Mouse (Mus musculus) hindbrain, postnatal 0 days (tissue): ENCODE results near the gene Fbxl13. TPM values are rescaled to one million over a fixed set of nuclear protein-coding genes. Genes with fewer than 3 reads are reported as not detected.

ENCODE experiments used
- ATAC-seq: fragments of 200-750 bp; cut with Nextera tagmentation; 2 replicates; pipeline ENCODE4 v1.8.0; 2017; ENCODE audit warnings: mild to moderate bottlenecking, moderate TSS enrichment, moderate library complexity
- DNase-seq: peaks from one replicate; pipeline ENCODE4 v3.0.0-alpha.2; 2015; ENCODE audit warnings: low spot score
- H3K27ac ChIP-seq: fragments of 300-500 bp; sonication (generic); 2 replicates; pipeline ENCODE4 v1.5.1; 2014; ENCODE audit warnings: mild to moderate bottlenecking
- H3K27me3 ChIP-seq: fragments of 300-500 bp; sonication (generic); 2 replicates; pipeline ENCODE4 v1.6.1; 2014; ENCODE audit warnings: low read length, mixed read lengths; ENCODE audit not compliant: insufficient read depth
- H3K36me3 ChIP-seq: fragments of 300-500 bp; sonication (generic); 2 replicates; pipeline ENCODE4 v1.6.1; 2014; ENCODE audit warnings: low read length, mixed read lengths; ENCODE audit not compliant: insufficient read depth
- H3K4me1 ChIP-seq: fragments of 300-500 bp; sonication (generic); 2 replicates; pipeline ENCODE4 v1.6.1; 2014; ENCODE audit warnings: antibody characterized with exemption, low read length, mixed read lengths; ENCODE audit not compliant: insufficient read depth
- H3K4me2 ChIP-seq: fragments of 300-500 bp; sonication (generic); 2 replicates; pipeline ENCODE4 v1.6.1; 2014; ENCODE audit warnings: low read depth, mild to moderate bottlenecking, low read length, moderate library complexity, mixed read lengths
- H3K4me3 ChIP-seq: fragments of 300-500 bp; sonication (generic); 2 replicates; pipeline ENCODE4 v1.5.1; 2014; ENCODE audit warnings: low read length
- H3K9ac ChIP-seq: fragments of 300-500 bp; sonication (generic); replicated peaks from 2 replicates; pipeline ENCODE4 v1.6.1; 2014; ENCODE audit warnings: mild to moderate bottlenecking, low read length, moderate library complexity, mixed read lengths
- H3K9me3 ChIP-seq: fragments of 300-500 bp; sonication (generic); 2 replicates; pipeline ENCODE4 v1.6.1; 2016; ENCODE audit warnings: low read length, mixed read lengths
- CTCF ChIP-seq: IDR thresholded peaks from 2 replicates; pipeline ENCODE4 v1.5.1; 2016; ENCODE audit warnings: antibody characterized with exemption, control low read depth, low read depth
- WGBS: fragments of 180-500 bp; shearing (Covaris S2); extraction: QIAGEN DNeasy Blood & Tissue Kit; methylation state at CpG from one replicate; pipeline ENCODE4 v1.1.7; 2014; 5-methylcytosine and 5-hydroxymethylcytosine counted together
- polyA plus RNA-seq: library from polyadenylated mRNA; unstranded; fragments of >200 nt; fragmentation: Nextera tagmentation; extraction: Ambion mirVana; gene quantifications from 2 replicates; pipeline ENCODE4 v1.2.1, GENCODE M21; 2015
- total RNA-seq: library from RNA; depleted of rRNA; stranded (reverse); fragments of >200 nt; gene quantifications from 2 replicates; pipeline ENCODE4 v1.2.3, GENCODE M21; 2014

The Fbxl13 gene
- total and polyA plus RNA-seq, 2 experiments from 2014 or later: 0.16 to 0.23 TPM

- no peaks in the 10 kb centered on the region for H3K36me3 ChIP-seq
- ATAC-seq (no peak), DNase-seq (no peak)
- H3K27me3 ChIP-seq: no peaks in the 10 kb centered on the region
- no peak for TF ChIP-seq CTCF
- no peaks in the 10 kb centered on the region for H3K4me1 ChIP-seq
- H3K27ac ChIP-seq: no peak overlapping the region
- H3K9ac ChIP-seq: no peak overlapping the region
- 97% methylated on average over 3 of the region's 3 CpGs for WGBS
- H3K4me2 ChIP-seq: no peak overlapping the region
- no peak overlapping the region for H3K4me3 ChIP-seq
- no peaks in the 10 kb centered on the region for H3K9me3 ChIP-seq
These were observed 67.3 kb downstream of the Fbxl13 start for GRCm38 (mm10) chr5:21578136-21578535.

- no peaks in the 10 kb centered on the region for H3K4me1 ChIP-seq
- no peak overlapping the region for H3K9ac ChIP-seq
- H3K4me3 ChIP-seq: no peak overlapping the region
- no peak for ATAC-seq
- TF ChIP-seq CTCF: no peak
- H3K9me3 ChIP-seq: no peaks in the 10 kb centered on the region
- 85% methylated on average over 13 of the region's 13 CpGs for WGBS
- H3K27ac ChIP-seq: no peak overlapping the region
- no peak for DNase-seq
- H3K4me2 ChIP-seq: no peak overlapping the region
- H3K36me3 ChIP-seq: no peaks in the 10 kb centered on the region
- no peaks in the 10 kb centered on the region for H3K27me3 ChIP-seq
These were observed 70.3 kb downstream of the Fbxl13 start for GRCm38 (mm10) chr5:21575210-21575550.

DNA sequence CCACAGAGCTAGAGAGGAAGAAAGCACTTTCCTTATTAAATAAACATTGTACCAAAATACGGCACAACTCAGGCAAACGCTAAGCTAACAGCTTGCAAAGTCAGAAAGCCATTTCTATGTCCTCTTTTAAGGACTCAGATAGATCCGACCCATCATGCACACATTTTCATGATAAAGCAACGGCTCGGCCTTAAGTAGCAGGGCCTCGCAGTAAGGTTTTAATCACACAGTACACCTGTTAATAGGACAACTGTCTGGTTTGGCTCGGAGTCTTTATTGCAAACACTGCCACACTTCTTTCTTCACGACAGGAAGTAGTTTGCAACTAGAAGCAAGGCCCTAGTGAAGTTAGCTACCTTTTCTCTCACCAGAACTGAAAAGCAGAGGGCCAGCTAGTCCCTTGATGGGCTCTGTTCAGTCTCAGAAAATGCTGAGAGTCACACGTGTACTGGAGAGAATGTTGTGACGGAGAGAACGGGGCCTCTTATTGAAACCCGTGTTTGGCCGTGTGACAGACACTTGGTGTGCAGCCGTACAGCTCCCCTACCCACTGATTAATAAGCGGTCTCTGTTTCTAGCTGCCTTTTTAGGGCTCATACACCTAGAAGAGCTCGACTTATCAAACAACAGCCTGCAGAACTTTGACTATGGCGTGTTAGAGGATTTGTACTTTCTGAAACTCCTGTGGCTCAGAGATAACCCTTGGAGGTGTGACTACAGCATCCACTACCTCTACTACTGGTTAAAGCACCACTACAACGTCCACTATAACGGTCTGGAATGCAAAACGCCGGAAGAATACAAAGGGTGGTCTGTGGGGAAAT is 70.8 kb downstream of the Fbxl13 start:
- Histone ChIP-seq H3K4me1 (no peaks in the 10 kb centered on the region), H3K27ac (no peak overlapping the region), H3K36me3 (no peaks in the 10 kb centered on the region), H3K27me3 (no peaks in the 10 kb centered on the region), H3K4me3 (no peak overlapping the region), H3K9ac (no peak overlapping the region), H3K9me3 (no peaks in the 10 kb centered on the region), H3K4me2 (no peak overlapping the region)
- no peak for DNase-seq
- ATAC-seq: no peak
- no peak for TF ChIP-seq CTCF
- WGBS: 68% methylated on average over 21 of the region's 21 CpGs

DNA sequence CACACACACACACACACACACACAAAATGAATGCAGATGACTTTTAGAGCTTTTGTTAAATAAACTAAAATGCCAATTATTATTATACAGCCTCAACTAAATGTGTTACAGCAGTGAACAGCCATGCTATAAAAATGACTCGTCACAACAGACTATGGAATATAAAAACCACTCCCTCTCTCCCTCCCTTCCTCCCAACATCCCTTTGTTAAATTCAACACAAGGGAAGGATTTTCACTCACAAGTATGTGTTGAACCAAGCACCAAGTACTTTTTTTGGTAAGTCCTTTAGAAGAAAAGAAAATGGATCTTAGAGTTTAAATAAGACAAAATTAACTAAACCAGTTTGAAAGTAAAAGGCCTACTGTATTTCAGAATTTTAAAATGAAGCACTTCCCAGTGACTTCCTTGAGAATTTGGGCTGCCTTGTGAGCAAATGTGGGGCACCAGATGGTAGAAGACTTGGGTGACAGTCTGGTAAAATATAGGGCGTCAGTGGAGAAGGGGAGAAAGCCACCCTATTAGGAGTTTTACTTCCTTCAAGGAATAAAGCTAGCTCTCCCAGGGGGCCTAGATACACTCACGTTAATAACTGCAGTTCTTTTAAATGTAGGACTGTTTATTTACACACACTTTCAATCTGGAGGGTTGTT is 72.5 kb downstream of the Fbxl13 start:
- no peak for DNase-seq
- Histone ChIP-seq H3K4me3 (no peak overlapping the region), H3K4me1 (no peaks in the 10 kb centered on the region), H3K27ac (no peak overlapping the region), H3K36me3 (no peaks in the 10 kb centered on the region), H3K27me3 (no peaks in the 10 kb centered on the region), H3K4me2 (no peak overlapping the region), H3K9ac (no peak overlapping the region), H3K9me3 (no peaks in the 10 kb centered on the region)
- 65% methylated on average over 3 of the region's 3 CpGs for WGBS
- no peak for TF ChIP-seq CTCF
- no peak for ATAC-seq

- Histone ChIP-seq H3K4me2 (no peak overlapping the region), H3K36me3 (no peaks in the 10 kb centered on the region), H3K9ac (no peak overlapping the region), H3K9me3 (no peaks in the 10 kb centered on the region), H3K4me1 (no peaks in the 10 kb centered on the region), H3K27me3 (no peaks in the 10 kb centered on the region), H3K4me3 (no peak overlapping the region), H3K27ac (no peak overlapping the region)
- 93% methylated on average over 1 of the region's 1 CpGs for WGBS
- TF ChIP-seq CTCF: no peak
- no peak for ATAC-seq
- DNase-seq: no peak
These were observed 77.7 kb downstream of the Fbxl13 start for GRCm38 (mm10) chr5:21567784-21568183.

GRCm38 (mm10) chr5:21565392-21566065 is 79.9 kb downstream of the Fbxl13 start:
- H3K27ac ChIP-seq: no peak overlapping the region
- no peaks in the 10 kb centered on the region for H3K9me3 ChIP-seq
- H3K36me3 ChIP-seq: no peaks in the 10 kb centered on the region
- no peak for ATAC-seq
- 85% methylated on average over 9 of the region's 9 CpGs for WGBS
- no peaks in the 10 kb centered on the region for H3K27me3 ChIP-seq
- no peaks in the 10 kb centered on the region for H3K4me1 ChIP-seq
- TF ChIP-seq CTCF: no peak
- no peak overlapping the region for H3K4me3 ChIP-seq
- no peak overlapping the region for H3K9ac ChIP-seq
- DNase-seq: no peak
- H3K4me2 ChIP-seq: no peak overlapping the region
